28 mouse cellular contexts compared by ENCODE assay signal in genomic region chr11:68442983-68443638, GRCm38 (mm10). TPM values are rescaled to one million over a fixed set of nuclear protein-coding genes. Genes with fewer than 3 reads are reported as not detected.
DNase-seq lines count a peak whose midpoint lies in the region; ATAC-seq lines count a peak whose summit lies in the region.
"Had no signal": no experiment of that assay in that cellular context is flagged by ENCODE, and none has a peak within 500 bp of the region (broad histone marks: within the 10 kb centered on the region; RNA-seq: fewer than 3 reads in every experiment).

No protein-coding gene starts in this region.

- no peak overlapping the region for H3K27ac ChIP-seq in limb, embryonic 10.5 days
- H3K27ac ChIP-seq: embryonic facial prominence, embryonic 12.5 days; forebrain, embryonic 12.5 days; heart, embryonic 10.5 days; hindbrain, embryonic 15.5 days; intestine, embryonic 15.5 days; left cerebral cortex, adult 2 months; limb, embryonic 15.5 days; liver, embryonic 14.5 days; neural tube, embryonic 15.5 days; stomach, embryonic 15.5 days had no signal

- WGBS in limb, embryonic 10.5 days, result 80% methylated on average over 12 of the region's 12 CpGs

- no peaks in the 10 kb centered on the region for H3K36me3 ChIP-seq in limb, embryonic 10.5 days
- H3K36me3 ChIP-seq: embryonic facial prominence, embryonic 12.5 days; forebrain, embryonic 12.5 days; heart, embryonic 10.5 days; hindbrain, embryonic 15.5 days; intestine, embryonic 15.5 days; limb, embryonic 15.5 days; neural tube, embryonic 15.5 days; stomach, embryonic 15.5 days had no signal

- DNase-seq in heart, adult 11 months, result peak; percentile 81
- DNase-seq in heart, postnatal 14 days, result no peak
- peak; percentile 15 for DNase-seq in adrenal gland, postnatal 10 days
- DNase-seq in cerebellum, adult 18-20 months, result no peak
- no peak for DNase-seq in embryo, embryonic 10 days (ENCODE audit: low spot score)
- no peak for DNase-seq in limb, embryonic 10.5 days (ENCODE audit: low spot score)
- DNase-seq: cerebellum, adult 9-11 months; kidney, postnatal 4 days; layer of hippocampus, adult 9-11 months; right cerebral cortex, adult 18-20 months; thymus, postnatal 36 days had no signal

- no peaks in the 10 kb centered on the region for H3K9me3 ChIP-seq in limb, embryonic 10.5 days (replicated peaks)
- H3K9me3 ChIP-seq: embryonic facial prominence, embryonic 12.5 days; forebrain, embryonic 12.5 days; heart, embryonic 10.5 days; hindbrain, embryonic 15.5 days; intestine, embryonic 15.5 days; limb, embryonic 15.5 days; neural tube, embryonic 15.5 days; stomach, embryonic 15.5 days had no signal

- 0 out of 2 replicates have a peak, but pooled peaks have one; percentile 29 for ATAC-seq in common myeloid progenitor, adult 5-6 weeks (replicated peaks; ENCODE audit: low read depth, poor library complexity, severe bottlenecking)
- peak; percentile 61 for ATAC-seq in monocyte, adult 5-6 weeks (replicated peaks; ENCODE audit: insufficient number of reproducible peaks, low FRiP score, low TSS enrichment, poor library complexity, severe bottlenecking)
- ATAC-seq: intestine, embryonic 15.5 days; midbrain, embryonic 16.5 days had no signal

- H3K27me3 ChIP-seq in limb, embryonic 10.5 days (ENCODE audit: low read depth, poor library complexity, severe bottlenecking), result no peaks in the 10 kb centered on the region
- H3K27me3 ChIP-seq: embryonic facial prominence, embryonic 12.5 days; hindbrain, embryonic 15.5 days; intestine, embryonic 15.5 days; limb, embryonic 15.5 days; neural tube, embryonic 15.5 days; stomach, embryonic 15.5 days had no signal

- intact Hi-C loops in heart, postnatal 14 days (cut with DNase I), result no loop called here

- no peak overlapping the region for H3K4me3 ChIP-seq in limb, embryonic 10.5 days
- H3K4me3 ChIP-seq: embryonic facial prominence, embryonic 12.5 days; erythroblast, embryonic 14.5 days; forebrain, embryonic 12.5 days; heart, embryonic 10.5 days; hindbrain, embryonic 15.5 days; intestine, embryonic 15.5 days; left cerebral cortex, adult 2 months; limb, embryonic 15.5 days; neural tube, embryonic 15.5 days; stomach, embryonic 15.5 days had no signal

- no peaks in the 10 kb centered on the region for H3K4me1 ChIP-seq in limb, embryonic 10.5 days
- H3K4me1 ChIP-seq: embryonic facial prominence, embryonic 12.5 days; forebrain, embryonic 12.5 days; heart, embryonic 10.5 days; hindbrain, embryonic 15.5 days; intestine, embryonic 15.5 days; limb, embryonic 15.5 days; neural tube, embryonic 15.5 days; stomach, embryonic 15.5 days had no signal

RNA-seq across cellular contexts. Expression of gene Pik3r5, which starts 11.2 kb away (rescaled TPM):
- 1 to 10 TPM; 1.0 to 1.8 TPM for total RNA-seq in heart, postnatal 14 days (2021)
- 1 to 10 TPM; 1.6 to 2.3 TPM for total RNA-seq in adrenal gland, postnatal 10 days (2021)
- 3.3 and 3.6 TPM in 2 replicates for total RNA-seq in common myeloid progenitor, adult 5-6 weeks (2017)
- total RNA-seq in monocyte, adult 5-6 weeks (2017), result 66.2 to 140 TPM (median 84.0 TPM) in 3 replicates
- polyA plus RNA-seq in limb, embryonic 10.5 days (2016; fragmentation: Nextera tagmentation; extraction: Ambion mirVana), result 1.3 and 1.5 TPM in 2 replicates

RNA-seq across cellular contexts. Expression of gene Ntn1, which starts 42.5 kb away (rescaled TPM):
- total RNA-seq in heart, postnatal 14 days (2021), result 10 to 100 TPM; 52.7 to 55.5 TPM
- 10 to 100 TPM; 11.0 TPM for total RNA-seq in adrenal gland, postnatal 10 days (2021)
- 0.24 TPM in 1 of 2 replicates, not detected in the other for total RNA-seq in common myeloid progenitor, adult 5-6 weeks (2017)
- total RNA-seq in monocyte, adult 5-6 weeks (2017), result 0.32 TPM in 1 of 3 replicates, not detected in the others
- 4.8 and 7.7 TPM in 2 replicates for polyA plus RNA-seq in limb, embryonic 10.5 days (2016; fragmentation: Nextera tagmentation; extraction: Ambion mirVana)
- total RNA-seq: hematopoietic stem cell, adult 5-6 weeks; megakaryocyte-erythroid progenitor cell, adult 5-6 weeks had no signal
- polyA plus RNA-seq: erythroblast, embryonic 14.5 days had no signal

RNA-seq across cellular contexts. Expression of gene Pik3r6, which starts 59.7 kb away (rescaled TPM):
- total RNA-seq in heart, postnatal 14 days (2021), result 1 to 10 TPM; 8.7 to 9.2 TPM
- 1 to 10 TPM; 3.6 to 4.7 TPM for total RNA-seq in adrenal gland, postnatal 10 days (2021)
- 0.53 and 2.6 TPM in 2 replicates for total RNA-seq in common myeloid progenitor, adult 5-6 weeks (2017)
- 12.6 to 14.2 TPM (median 13.9 TPM) in 3 replicates for total RNA-seq in monocyte, adult 5-6 weeks (2017)
- 1.9 and 2.7 TPM in 2 replicates for polyA plus RNA-seq in limb, embryonic 10.5 days (2016; fragmentation: Nextera tagmentation; extraction: Ambion mirVana)
- polyA plus RNA-seq: activated CD4-positive, CD25-positive, alpha-beta regulatory T cell, adult 4 months had no signal

Comparison
In these comparisons a context has a peak if more than half of its experiments do, and no peak if none do; other contexts are left out.
1. DNase-seq: peak in heart, adult 11 months (single experiment) and adrenal gland, postnatal 10 days (single experiment); none in heart, postnatal 14 days (0 of 2), cerebellum, adult 18-20 months (0 of 2), embryo, embryonic 10 days (single experiment) and limb, embryonic 10.5 days (single experiment).
2. RNA of gene Pik3r5, which starts 11.2 kb away (total RNA-seq): 66.2 to 140 TPM in monocyte, adult 5-6 weeks; 3.3 to 3.6 TPM in common myeloid progenitor, adult 5-6 weeks, 1.6 to 2.3 TPM in adrenal gland, postnatal 10 days and 1.0 to 1.8 TPM in heart, postnatal 14 days; every median in the first group is over 10 times any median in the second.